Mouse (Mus musculus) cerebellum, adult 11-12 months (tissue): ENCODE measurements around the gene Cdhr2.

ENCODE experiments used
- DNase-seq: peaks from one replicate; pipeline ENCODE4 v3.0.0; 2022

The Cdhr2 gene

GRCm38 (mm10) chr13:54701243-54701642, at the start of gene Cdhr2:
Cdhr2 (plus strand) TSS chr13:54701461.
- no peak for DNase-seq

GRCm38 (mm10) chr13:54660877-54661276, 40.4 kb upstream of the Cdhr2 start:
- no peak for DNase-seq

- DNase-seq, result no peak
These were observed 39.9 kb upstream of the Cdhr2 start for GRCm38 (mm10) chr13:54661358-54661757.

DNA sequence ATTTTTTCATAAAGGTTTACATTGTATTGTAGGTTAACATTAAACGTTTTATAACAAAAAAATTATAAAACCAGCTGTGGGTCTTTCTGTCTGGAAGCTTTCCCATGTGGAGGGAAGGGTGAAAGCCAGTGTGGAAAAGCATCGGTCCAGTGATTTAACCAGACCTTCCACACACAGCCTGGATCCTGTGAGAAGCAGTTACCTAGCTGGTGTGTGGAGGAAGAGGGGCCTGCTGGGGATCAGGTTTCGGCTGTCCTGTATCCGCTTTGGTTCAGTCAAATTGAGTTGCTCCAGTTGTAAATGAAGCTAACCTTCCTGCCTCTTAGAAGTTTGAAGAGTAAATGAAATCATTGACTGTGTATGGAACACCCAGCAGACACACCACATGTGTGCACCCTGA, 37.3 kb upstream of the Cdhr2 start:
- no peak for DNase-seq

- DNase-seq, result no peak
These were observed 36.8 kb upstream of the Cdhr2 start for GRCm38 (mm10) chr13:54664509-54664908.

DNA sequence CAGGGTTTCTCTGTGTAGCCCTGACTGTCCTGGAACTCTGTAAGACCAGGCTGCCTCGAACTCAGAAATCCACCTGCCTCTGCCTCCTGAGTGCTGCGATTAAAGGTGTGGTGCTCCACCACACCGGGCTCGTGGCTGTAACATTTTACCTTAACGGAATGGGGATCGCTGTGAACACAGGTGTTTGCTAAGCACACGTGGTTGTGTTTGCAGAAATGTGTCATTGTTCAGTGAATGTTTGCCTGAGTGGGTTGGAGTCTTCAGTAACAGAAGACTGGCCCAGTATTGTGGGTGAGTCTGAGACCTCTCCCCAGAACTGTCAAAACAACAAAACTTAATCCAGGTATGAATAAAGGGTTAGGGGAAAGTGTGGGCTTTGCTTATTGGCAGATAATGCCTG, 36.2 kb upstream of the Cdhr2 start:
- no peak for DNase-seq

DNA sequence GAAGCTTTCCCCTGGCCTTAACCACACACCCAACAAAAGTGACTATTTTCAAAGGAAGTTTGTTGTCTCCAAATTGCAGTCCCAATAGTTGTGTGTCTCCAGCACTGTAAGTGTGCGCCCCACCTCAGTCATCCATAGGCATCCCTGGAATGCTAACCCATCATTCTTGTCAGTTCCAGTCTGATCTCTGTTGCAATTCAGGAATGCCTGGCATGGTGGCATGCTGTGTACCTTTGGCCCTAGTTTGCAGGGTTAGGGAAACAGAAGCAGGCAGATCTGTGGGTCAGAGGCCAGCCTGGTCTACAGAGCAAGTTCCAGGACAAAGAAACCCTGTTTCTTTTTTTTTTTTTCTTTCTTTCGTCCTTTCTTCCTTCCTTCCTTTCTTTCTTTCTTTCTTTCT, 30.8 kb upstream of the Cdhr2 start:
- DNase-seq, result no peak

GRCm38 (mm10) chr13:54675895-54676590, 25.2 kb upstream of the Cdhr2 start:
- DNase-seq, result no peak

DNA sequence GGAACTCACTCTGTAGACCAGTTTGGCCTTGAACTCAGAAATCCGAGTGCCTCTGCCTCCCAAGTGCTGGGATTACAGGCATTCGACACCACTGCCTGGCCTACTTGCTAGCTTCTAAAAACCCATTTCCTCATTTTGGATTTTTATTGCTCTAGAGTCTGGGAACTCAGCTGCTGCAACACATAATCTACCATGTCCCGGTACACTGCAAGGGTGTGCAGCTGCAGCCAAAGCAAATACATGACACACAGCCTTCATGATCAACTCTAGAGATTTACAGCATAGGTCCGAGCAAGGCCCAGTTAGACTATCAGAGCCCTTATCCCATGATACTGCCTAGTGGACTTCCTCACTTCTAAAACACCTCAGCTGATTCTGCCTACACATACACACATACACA, 23.0 kb upstream of the Cdhr2 start:
- DNase-seq, result no peak

GRCm38 (mm10) chr13:54680184-54680853, 20.9 kb upstream of the Cdhr2 start:
- DNase-seq, result no peak

- DNase-seq, result no peak
These were observed 20.0 kb upstream of the Cdhr2 start for GRCm38 (mm10) chr13:54681291-54681690.

GRCm38 (mm10) chr13:54683301-54683700, 18.0 kb upstream of the Cdhr2 start:
- peak; percentile 35 for DNase-seq

- DNase-seq, result peak; percentile 48
These were observed 16.9 kb upstream of the Cdhr2 start for GRCm38 (mm10) chr13:54684140-54684896.

- peak; percentile 62 for DNase-seq
These were observed 16.1 kb upstream of the Cdhr2 start for GRCm38 (mm10) chr13:54685174-54685573.

DNA sequence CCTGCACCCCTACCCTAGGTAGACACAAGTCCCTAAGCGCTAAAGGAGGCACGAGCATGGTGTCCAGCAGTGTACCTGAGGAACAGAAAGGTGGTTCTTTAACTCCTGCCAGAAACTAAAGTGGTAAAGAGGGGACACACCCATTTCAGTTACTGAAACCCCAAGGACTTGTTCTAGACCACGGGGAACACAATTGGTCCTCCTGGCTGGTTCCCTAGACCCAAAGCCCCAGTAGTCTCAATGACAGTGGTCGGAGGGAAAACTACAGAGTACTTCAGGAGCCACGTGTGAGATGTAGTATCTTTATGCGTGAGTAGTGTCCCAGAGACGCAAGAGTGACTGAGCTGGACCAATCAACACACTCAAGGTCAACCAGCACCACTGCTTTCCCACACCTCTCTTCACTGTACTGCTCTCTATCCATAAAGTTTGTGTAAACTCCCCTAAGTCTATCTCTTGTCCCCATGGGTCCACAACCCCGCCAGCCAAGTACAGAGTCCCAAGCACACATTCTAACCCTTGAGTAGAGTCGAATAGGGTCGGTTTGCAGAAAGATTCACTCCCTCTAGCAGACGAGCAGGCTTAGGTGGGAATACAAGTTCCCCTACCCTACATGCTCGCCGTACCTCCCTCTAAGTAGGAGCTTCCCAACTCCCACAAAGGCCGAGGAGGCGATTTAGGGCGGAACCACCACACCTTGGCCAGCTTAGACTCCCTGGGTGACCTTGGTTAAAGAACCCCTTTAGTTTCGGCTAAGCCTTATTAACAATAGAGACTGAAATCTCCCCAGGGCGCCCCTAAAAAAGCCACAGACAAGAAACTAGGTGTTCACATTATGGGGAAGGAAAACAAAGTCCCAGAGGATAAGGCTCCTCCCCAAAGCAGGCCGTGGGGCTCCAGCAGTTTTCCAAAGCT, 14.9 kb upstream of the Cdhr2 start:
- DNase-seq, result peak; percentile 33

- DNase-seq, result peak; percentile 78
These were observed 14.2 kb upstream of the Cdhr2 start for GRCm38 (mm10) chr13:54687096-54687495.

- DNase-seq, result peak; percentile 98
These were observed 13.5 kb upstream of the Cdhr2 start for GRCm38 (mm10) chr13:54687575-54688424.

DNA sequence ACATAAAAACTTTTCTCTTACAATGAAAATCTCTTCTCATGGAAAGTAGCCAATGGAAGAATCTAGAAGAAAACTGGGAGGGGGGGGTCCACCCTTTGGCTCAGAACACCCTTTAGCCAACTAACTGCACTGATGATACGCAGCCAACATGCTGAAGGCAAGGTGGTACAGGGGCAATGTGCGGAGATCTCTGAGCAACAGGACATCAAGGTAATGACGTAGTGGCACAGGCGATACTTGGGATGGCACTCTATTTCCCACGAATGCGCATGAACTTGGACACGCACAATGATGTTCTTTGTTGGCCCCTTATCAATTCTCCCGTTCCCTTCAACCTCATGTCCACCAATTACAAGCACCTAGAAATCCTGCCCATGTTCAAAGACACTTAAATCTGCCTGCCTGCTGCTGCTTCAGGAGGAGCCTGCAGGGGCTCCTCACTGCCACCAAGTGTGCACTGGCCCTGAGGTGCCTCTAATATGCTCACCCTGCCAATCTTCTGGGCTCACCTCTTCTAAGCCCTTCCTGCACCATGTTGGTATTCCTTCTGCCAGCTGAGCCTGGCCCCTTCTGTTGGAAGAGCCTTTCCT, 11.0 kb upstream of the Cdhr2 start:
- DNase-seq, result peak; percentile 52

GRCm38 (mm10) chr13:54691737-54692136, 9.5 kb upstream of the Cdhr2 start:
- peak; percentile 49 for DNase-seq

DNA sequence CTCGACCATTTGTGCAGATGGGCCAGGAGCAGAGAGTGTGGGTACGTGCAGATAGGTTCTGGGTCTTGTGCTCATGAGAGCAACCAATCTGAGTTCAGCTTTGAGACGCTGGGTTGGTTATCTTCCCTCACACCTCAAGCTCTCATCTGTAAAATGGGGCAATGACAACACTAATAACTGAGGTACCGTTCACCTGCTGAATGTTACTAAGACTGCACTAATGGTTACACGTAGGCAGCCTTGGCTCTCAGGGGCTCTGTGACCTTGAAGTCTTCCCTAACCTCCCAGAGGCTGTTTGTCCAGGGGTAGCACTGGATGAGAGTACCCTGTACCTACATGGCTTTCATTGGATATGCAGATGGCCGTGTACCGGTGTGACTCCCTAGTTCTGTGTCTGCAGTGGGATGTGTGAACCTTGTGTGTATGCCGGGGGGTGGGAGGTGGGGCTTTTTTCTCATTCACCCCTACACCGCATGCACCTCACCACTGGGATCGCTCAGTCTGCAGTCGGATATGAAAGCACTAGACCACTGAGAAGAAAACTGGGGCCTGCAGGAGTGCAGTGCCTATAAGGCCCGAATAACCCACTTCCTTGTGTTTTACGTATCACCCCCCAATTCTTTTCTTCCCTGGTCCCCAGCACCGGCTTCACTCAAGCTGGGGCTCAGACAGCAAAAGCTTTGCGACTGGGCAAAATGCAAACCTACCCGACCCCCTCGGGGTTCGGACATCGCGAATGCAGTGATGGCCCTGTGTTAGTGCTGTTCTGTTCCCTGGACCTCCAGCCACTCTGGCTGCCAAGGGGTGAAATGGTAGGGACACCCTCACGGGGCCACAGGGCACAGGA, 8.3 kb upstream of the Cdhr2 start:
- DNase-seq, result no peak
